Mouse (Mus musculus) brain, embryonic 14.5 days (tissue): ENCODE data around the gene Vps11.

Source experiments
- CTCF ChIP-seq: fragments of 200-500 bp; IDR thresholded peaks from 2 replicates; pipeline ENCODE4 v1.5.1; 2012; ENCODE audit warnings: inconsistent platforms, mild to moderate bottlenecking, moderate library complexity, borderline replicate concordance; ENCODE audit not compliant: insufficient read depth, insufficient read length; ENCODE audit errors: extremely low read depth
- POLR2A ChIP-seq: fragments of 200-500 bp; IDR thresholded peaks from 2 replicates; pipeline ENCODE4 v1.6.1; 2012; ENCODE audit warnings: mild to moderate bottlenecking, inconsistent platforms, borderline replicate concordance; ENCODE audit not compliant: poor library complexity, insufficient read depth, insufficient read length, severe bottlenecking; ENCODE audit errors: extremely low read depth

GRCm38 (mm10) chr9:44399114-44399794, 37.8 kb upstream of the Vps11 start:
- no peak for TF ChIP-seq CTCF
- TF ChIP-seq POLR2A, result no peak
